Mouse (Mus musculus) urinary bladder, adult 18-20 months (tissue): ENCODE measurements at regions not wholly inside any gene's neighbourhood (a gene's known extent, or its start where the extent isn't known, plus 50 kb on each side); places are given as distances from the start of the nearest gene placed in this dataset.
A peak's percentile ranks its signal among the peaks of the same experiment; 100 is the strongest.
"Not testable (repeated sequence)": the region's sequence is repeated elsewhere in the genome, so short reads cannot be mapped to it uniquely, and the experiment has no call there.

Experiments used
- DNase-seq, 2 experiments: peaks; one replicate each; pipeline ENCODE4 v3.0.0; 2022; ENCODE audit warnings: low spot score in 2 of 2, mixed read lengths in 2 of 2

- DNase-seq: peak; percentile 24 to 31
Measured at GRCm38 (mm10) chr9:43857988-43858387, 114.2 kb downstream of the Nectin1 start.

GRCm38 (mm10) chr9:43858761-43859160 is 115.0 kb downstream of the Nectin1 start:
- DNase-seq: no peak

DNA sequence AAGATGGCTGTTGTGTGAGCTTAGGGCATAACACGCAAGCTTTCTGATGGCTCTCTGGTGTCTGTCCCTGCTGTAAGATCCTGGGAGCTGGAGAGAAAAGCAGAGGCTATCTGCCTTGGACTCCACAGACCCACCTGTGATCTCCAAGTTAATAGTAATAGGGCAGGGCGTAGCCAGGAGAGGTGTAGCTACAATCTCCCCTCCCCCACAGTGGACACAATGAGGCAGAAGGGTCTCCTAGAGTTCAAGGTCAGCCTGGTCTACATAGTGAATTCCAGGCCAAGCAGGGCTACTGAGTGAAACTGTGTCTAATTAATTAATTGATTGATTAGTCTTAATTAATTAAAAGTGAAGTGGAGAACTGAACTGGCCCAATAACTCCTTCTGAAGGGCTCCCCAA is 116.5 kb downstream of the Nectin1 start:
- DNase-seq: no peak

GRCm38 (mm10) chr9:43861375-43861774 is 117.6 kb downstream of the Nectin1 start:
- no peak for DNase-seq

- not testable (repeated sequence) for DNase-seq
Measured at GRCm38 (mm10) chr9:43862034-43862433, 118.2 kb downstream of the Nectin1 start.

DNA sequence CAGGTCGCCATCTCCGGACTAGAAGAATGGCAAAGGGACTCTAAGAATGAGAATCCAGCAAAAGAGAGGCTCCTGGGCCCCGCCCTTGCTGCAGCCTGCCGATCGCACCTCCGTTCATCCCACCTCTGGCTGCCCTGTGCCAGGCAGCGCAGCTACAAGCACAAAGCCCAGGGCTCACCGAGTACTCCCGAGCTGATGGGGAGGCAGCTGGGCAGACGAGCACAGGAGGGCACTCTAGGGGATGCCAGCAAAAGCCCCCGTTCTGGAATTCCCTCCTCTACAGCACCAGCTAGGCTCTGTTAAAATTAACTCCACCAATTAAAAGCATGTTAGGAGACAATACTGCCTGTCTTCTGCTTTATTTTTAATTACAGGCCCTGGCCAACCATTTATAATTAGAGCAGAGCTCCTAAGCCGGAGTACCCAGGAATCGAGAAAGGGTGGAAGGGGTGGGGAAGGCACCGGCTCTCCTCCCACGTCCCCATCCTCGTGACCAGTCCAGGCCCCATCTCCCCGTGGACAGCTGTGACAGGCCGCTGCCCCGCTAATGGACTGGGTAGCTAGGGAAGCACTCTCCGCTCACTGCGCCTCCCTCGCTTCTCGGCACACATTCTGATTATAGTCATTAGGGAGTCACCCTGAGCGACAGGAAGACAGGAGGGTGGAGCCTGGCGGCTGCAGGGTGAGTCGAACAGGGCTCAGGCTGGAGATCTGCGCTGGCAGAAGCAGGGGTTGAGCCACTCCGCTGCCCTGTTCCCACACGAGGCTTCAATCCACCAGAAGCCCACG is 120.0 kb downstream of the Nectin1 start:
- DNase-seq: peak in 1 of 2 experiments; percentile 8

DNA sequence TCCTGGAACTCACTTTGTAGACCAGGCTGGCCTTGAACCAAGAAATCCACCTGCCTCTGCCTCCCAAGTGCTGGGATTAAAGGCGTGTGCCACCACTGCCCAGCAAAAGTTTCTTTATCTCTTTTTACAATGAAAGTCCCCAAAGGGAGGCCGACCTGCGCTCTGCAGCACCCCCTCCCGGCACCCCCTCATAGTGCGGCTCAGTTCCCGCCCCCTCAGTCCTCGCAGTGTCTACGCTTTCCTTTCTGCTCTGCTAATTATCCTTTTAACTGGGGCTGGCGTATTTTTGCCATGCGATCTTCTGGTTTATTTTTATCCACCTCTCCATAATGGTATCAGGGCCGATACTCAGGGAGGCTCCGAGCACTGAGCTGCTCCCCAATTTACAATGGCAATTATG is 123.0 kb downstream of the Nectin1 start:
- DNase-seq: no peak

DNA sequence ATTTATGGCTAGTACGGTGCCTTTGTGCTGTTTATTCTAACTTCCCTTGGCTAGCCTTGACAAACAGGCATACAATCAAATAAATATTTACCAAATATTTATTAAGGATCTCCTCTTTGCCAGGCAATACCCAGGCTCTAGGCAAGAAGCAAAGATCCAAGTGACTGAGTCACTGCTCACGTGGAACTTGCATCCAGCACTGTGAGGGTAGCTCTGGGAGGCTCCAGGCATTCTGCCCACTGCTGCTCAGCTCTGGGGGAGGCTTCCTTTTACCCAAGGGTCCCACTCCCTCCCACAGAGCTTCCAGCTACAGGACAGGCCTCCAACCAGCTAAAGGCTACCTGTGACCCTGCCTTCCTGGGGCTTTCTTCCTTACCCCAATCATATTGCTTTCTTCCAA is 130.1 kb downstream of the Nectin1 start:
- no peak for DNase-seq

DNA sequence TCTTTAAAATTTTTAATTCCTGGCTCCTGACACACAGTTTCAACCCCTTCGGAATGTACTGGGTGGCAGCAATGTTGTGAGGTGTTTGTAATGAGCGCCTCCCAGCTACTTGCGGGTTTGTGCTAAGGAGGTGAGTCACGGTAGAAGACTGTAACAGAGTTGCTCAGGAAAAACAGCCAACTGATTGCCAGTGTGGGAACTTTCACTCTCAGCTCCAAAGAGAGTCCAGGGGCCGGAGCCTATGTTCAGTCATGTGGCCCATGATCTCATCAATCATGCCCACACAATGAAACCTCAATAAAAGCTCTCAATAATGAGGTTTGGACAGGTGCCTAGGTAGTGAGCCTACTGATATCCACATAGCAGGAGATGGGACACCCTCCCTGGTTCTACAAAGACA is 130.5 kb downstream of the Nectin1 start:
- DNase-seq: no peak

- DNase-seq: no peak
Measured at GRCm38 (mm10) chr9:43879220-43879968, 135.6 kb downstream of the Nectin1 start.

GRCm38 (mm10) chr9:43879969-43880396 is 136.2 kb downstream of the Nectin1 start:
- DNase-seq: no peak

DNA sequence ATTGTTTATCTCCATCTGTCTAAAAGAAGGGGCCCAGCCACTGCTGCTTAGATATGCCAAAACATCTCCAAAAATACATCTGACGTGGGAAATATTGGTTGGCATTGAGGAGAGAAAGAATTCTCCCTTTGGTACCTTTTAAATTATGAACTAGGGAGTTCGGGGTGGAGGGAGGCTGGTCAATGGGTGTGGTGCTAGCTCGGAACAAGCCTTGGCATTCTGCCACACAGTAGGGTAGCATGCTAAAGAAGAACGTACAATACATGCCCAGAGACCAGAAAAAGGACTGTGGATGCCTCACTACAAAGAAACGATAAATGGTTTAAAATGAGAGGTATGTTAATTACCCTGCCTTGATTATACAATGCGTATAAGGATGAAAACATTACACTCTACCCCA is 149.3 kb downstream of the Nectin1 start:
- no peak for DNase-seq

DNA sequence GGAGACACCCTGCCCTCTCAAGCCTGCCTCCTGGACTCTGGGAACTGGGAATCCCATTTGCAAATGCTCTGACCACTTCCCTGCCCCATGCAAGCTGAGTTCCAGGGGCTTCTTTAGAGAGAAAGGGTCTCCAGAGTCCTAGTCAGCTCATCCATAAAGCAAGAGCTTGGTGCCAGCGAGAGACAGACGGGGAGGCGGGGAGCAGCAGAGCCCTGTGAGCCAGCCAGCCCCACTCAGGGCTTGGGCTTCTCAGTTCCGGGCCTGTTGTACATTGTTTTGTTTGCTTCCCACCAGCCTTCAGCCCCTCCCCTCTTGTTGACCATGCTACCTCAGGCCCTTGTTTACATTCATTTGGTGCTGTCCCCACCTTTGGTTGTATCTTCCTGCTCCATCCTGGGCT is 143.9 kb upstream of the Thy1 start:
- no peak for DNase-seq

GRCm38 (mm10) chr9:43908325-43908724 is 134.9 kb upstream of the Thy1 start:
- no peak for DNase-seq

DNA sequence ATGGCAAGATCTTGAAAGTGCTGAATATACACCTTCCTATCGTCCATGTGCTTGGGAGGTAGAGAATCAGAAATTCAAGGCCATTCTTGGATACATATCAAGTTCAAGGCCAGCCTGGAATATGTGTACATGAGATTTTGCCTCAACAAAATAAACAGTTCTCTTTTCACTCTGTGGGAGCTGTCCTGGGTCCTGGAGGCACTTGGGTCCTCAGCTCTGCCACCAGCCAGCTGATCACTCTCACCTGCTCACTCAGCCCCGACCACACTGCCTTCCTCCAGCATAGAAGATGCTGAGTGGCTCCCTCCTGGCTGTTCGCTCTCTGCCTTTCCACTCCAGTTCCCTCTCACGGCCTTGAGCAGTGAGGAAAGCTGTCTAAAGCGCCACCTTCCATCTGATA is 128.2 kb upstream of the Thy1 start:
- DNase-seq: no peak

DNA sequence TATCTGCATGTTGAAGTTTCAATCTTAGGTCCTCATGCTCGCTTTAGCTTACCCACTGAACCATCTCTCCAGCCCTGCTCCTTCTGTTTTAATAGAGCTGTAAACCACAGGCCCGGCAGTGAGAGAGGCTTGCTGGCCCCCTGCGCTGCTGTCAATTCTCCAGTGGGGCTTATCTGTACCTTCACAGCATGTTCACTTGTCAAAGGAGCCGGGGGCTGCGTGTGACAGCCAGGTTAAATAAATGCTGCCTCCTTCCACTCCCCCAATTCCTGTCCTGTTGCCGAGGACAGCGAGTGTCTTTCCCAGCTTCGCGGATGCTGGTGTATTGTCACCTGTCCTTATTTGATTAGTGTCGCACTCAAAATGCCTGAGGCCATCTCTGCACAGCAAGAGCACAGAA is 125.7 kb upstream of the Thy1 start:
- DNase-seq: no peak

- DNase-seq: no peak
Measured at GRCm38 (mm10) chr9:43919010-43919409, 124.2 kb upstream of the Thy1 start.

GRCm38 (mm10) chr9:43920053-43920754 is 123.0 kb upstream of the Thy1 start:
- peak; percentile 52 to 77 for DNase-seq

GRCm38 (mm10) chr9:43922231-43922630 is 121.0 kb upstream of the Thy1 start:
- no peak for DNase-seq

- no peak for DNase-seq
Measured at GRCm38 (mm10) chr9:43923088-43923487, 120.1 kb upstream of the Thy1 start.

- no peak for DNase-seq
Measured at GRCm38 (mm10) chr9:43924795-43925194, 118.4 kb upstream of the Thy1 start.

- no peak for DNase-seq
Measured at GRCm38 (mm10) chr9:43929312-43930036, 113.7 kb upstream of the Thy1 start.
